In genomic region chr17:25522080-25522479, GRCm38 (mm10) we compare ENCODE assay signal across 26 mouse cellular contexts. TPM values are rescaled to one million over a fixed set of nuclear protein-coding genes. Genes with fewer than 3 reads are reported as not detected.
DNase-seq lines count a peak whose midpoint lies in the region; ATAC-seq lines count a peak whose summit lies in the region.
"Had no signal": no experiment of that assay in that cellular context is flagged by ENCODE, and none has a peak within 500 bp of the region (broad histone marks: within the 10 kb centered on the region; RNA-seq: fewer than 3 reads in every experiment).

No protein-coding gene starts in this region.

- peaks cover 2% of the 10 kb centered on the region; the same call in 1 of the 2 replicates for H3K4me1 ChIP-seq in embryonic facial prominence, embryonic 11.5 days (ENCODE audit: control insufficient read depth, insufficient read depth, low read length)
- H3K4me1 ChIP-seq in embryonic facial prominence, embryonic 10.5 days, result peaks cover 32% of the 10 kb centered on the region
- peaks cover 21% of the 10 kb centered on the region for H3K4me1 ChIP-seq in embryonic facial prominence, embryonic 12.5 days
- H3K4me1 ChIP-seq in embryonic facial prominence, embryonic 15.5 days, result peaks cover 37% of the 10 kb centered on the region
- H3K4me1 ChIP-seq in forebrain, embryonic 13.5 days, result peaks cover 19% of the 10 kb centered on the region
- H3K4me1 ChIP-seq: intestine, embryonic 15.5 days had no signal

- H3K27me3 ChIP-seq in embryonic facial prominence, embryonic 11.5 days (ENCODE audit: control insufficient read depth, insufficient read depth, low read length), result no peaks in the 10 kb centered on the region
- peaks cover 5% of the 10 kb centered on the region; the same call in 1 of the 2 replicates for H3K27me3 ChIP-seq in embryonic facial prominence, embryonic 10.5 days (replicated peaks; ENCODE audit: low read depth, poor library complexity, severe bottlenecking)
- no peaks in the 10 kb centered on the region for H3K27me3 ChIP-seq in embryonic facial prominence, embryonic 12.5 days
- H3K27me3 ChIP-seq in embryonic facial prominence, embryonic 15.5 days, result no peaks in the 10 kb centered on the region
- H3K27me3 ChIP-seq in forebrain, embryonic 13.5 days, result no peaks in the 10 kb centered on the region
- H3K27me3 ChIP-seq: intestine, embryonic 15.5 days had no signal

- H3K4me3 ChIP-seq in embryonic facial prominence, embryonic 11.5 days (ENCODE audit: low read depth, low read length), result no peak overlapping the region
- no peak overlapping the region for H3K4me3 ChIP-seq in embryonic facial prominence, embryonic 10.5 days
- no peak overlapping the region for H3K4me3 ChIP-seq in embryonic facial prominence, embryonic 12.5 days
- H3K4me3 ChIP-seq in embryonic facial prominence, embryonic 15.5 days (replicated peaks), result no peak overlapping the region
- no peak overlapping the region for H3K4me3 ChIP-seq in forebrain, embryonic 13.5 days
- H3K4me3 ChIP-seq: forebrain, embryonic 10.5 days; gastrocnemius, adult 2 months; heart, embryonic 12.5 days; heart, embryonic 15.5 days; hindbrain, embryonic 10.5 days; hindbrain, embryonic 13.5 days; intestine, embryonic 15.5 days had no signal

- ATAC-seq in embryonic facial prominence, embryonic 11.5 days (replicated peaks; ENCODE audit: insufficient number of reproducible peaks, low FRiP score, low TSS enrichment, low read depth), result no peak
- ATAC-seq in embryonic facial prominence, embryonic 12.5 days (ENCODE audit: insufficient number of reproducible peaks, insufficient read depth, low FRiP score, low TSS enrichment), result no peak
- no peak for ATAC-seq in embryonic facial prominence, embryonic 15.5 days (ENCODE audit: insufficient number of reproducible peaks, low FRiP score, low TSS enrichment, low read depth)
- ATAC-seq in forebrain, embryonic 13.5 days, result no peak
- ATAC-seq: activated CD4-positive, CD25-positive, alpha-beta regulatory T cell, adult 4 months; forebrain, embryonic 14.5 days; forebrain, postnatal 0 days; hindbrain, embryonic 16.5 days; intestine, embryonic 15.5 days had no signal

- no peaks in the 10 kb centered on the region for H3K36me3 ChIP-seq in embryonic facial prominence, embryonic 11.5 days (replicated peaks; ENCODE audit: control insufficient read depth, insufficient read depth, low read depth, low read length)
- no peaks in the 10 kb centered on the region for H3K36me3 ChIP-seq in embryonic facial prominence, embryonic 10.5 days (replicated peaks)
- no peaks in the 10 kb centered on the region for H3K36me3 ChIP-seq in embryonic facial prominence, embryonic 12.5 days
- no peaks in the 10 kb centered on the region for H3K36me3 ChIP-seq in embryonic facial prominence, embryonic 15.5 days
- H3K36me3 ChIP-seq in forebrain, embryonic 13.5 days (ENCODE audit: poor library complexity, severe bottlenecking), result no peaks in the 10 kb centered on the region
- H3K36me3 ChIP-seq: forebrain, embryonic 10.5 days; heart, embryonic 12.5 days; heart, embryonic 15.5 days; hindbrain, embryonic 10.5 days; hindbrain, embryonic 13.5 days; intestine, embryonic 15.5 days had no signal

- no peak overlapping the region for H3K9ac ChIP-seq in embryonic facial prominence, embryonic 11.5 days (replicated peaks; ENCODE audit: low read length)
- H3K9ac ChIP-seq in embryonic facial prominence, embryonic 12.5 days, result no peak overlapping the region
- H3K9ac ChIP-seq in embryonic facial prominence, embryonic 15.5 days, result no peak overlapping the region
- no peak overlapping the region for H3K9ac ChIP-seq in forebrain, embryonic 13.5 days
- H3K9ac ChIP-seq: forebrain, postnatal 0 days; heart, embryonic 12.5 days; heart, embryonic 15.5 days; hindbrain, embryonic 13.5 days; intestine, embryonic 15.5 days had no signal

- WGBS in embryonic facial prominence, embryonic 11.5 days, result 58% methylated on average over 12 of the region's 12 CpGs
- 74% methylated on average over 12 of the region's 12 CpGs for WGBS in embryonic facial prominence, embryonic 10.5 days
- 51% methylated on average over 12 of the region's 12 CpGs for WGBS in embryonic facial prominence, embryonic 12.5 days
- WGBS in embryonic facial prominence, embryonic 15.5 days, result 31% methylated on average over 12 of the region's 12 CpGs
- 89% methylated on average over 12 of the region's 12 CpGs for WGBS in forebrain, embryonic 13.5 days

- peak; percentile 60 for DNase-seq in embryonic facial prominence, embryonic 11.5 days (ENCODE audit: low spot score)
- DNase-seq in embryonic facial prominence, embryonic 10.5 days (ENCODE audit: low spot score), result no peak
- DNase-seq in adipocyte (ENCODE audit: low spot score), result no peak
- DNase-seq: adrenal gland, postnatal 10 days; cerebellum, adult 18-20 months; cerebellum, adult 9-10 months; cerebellum, postnatal 14 days; forebrain, postnatal 0 days; gastrocnemius, adult 2 months; gastrocnemius, postnatal 14 days; heart, adult 18-20 months; heart, postnatal 10 days; heart, postnatal 36 days had no signal

- H3K4me2 ChIP-seq in embryonic facial prominence, embryonic 11.5 days (ENCODE audit: low read depth, low read length), result no peak overlapping the region; the same call in 1 of the 2 replicates
- H3K4me2 ChIP-seq in embryonic facial prominence, embryonic 12.5 days (replicated peaks), result no peak overlapping the region
- H3K4me2 ChIP-seq in embryonic facial prominence, embryonic 15.5 days (replicated peaks), result no peak overlapping the region
- no peak overlapping the region for H3K4me2 ChIP-seq in forebrain, embryonic 13.5 days
- H3K4me2 ChIP-seq: heart, embryonic 12.5 days; heart, embryonic 15.5 days; hindbrain, embryonic 13.5 days; intestine, embryonic 15.5 days had no signal

- H3K27ac ChIP-seq in embryonic facial prominence, embryonic 11.5 days (replicated peaks; ENCODE audit: low read depth, low read length), result no peak overlapping the region
- H3K27ac ChIP-seq in embryonic facial prominence, embryonic 10.5 days (replicated peaks), result no peak overlapping the region
- H3K27ac ChIP-seq in embryonic facial prominence, embryonic 12.5 days, result 0 out of 2 replicates have a peak overlapping the region, but pooled peaks have one; percentile 19
- 0 out of 2 replicates have a peak overlapping the region, but pooled peaks have one; percentile 34 for H3K27ac ChIP-seq in embryonic facial prominence, embryonic 15.5 days (replicated peaks)
- H3K27ac ChIP-seq in forebrain, embryonic 13.5 days, result no peak overlapping the region
- H3K27ac ChIP-seq: gastrocnemius, adult 2 months; heart, embryonic 15.5 days; hindbrain, embryonic 10.5 days; hindbrain, embryonic 13.5 days; intestine, embryonic 15.5 days had no signal

- no peaks in the 10 kb centered on the region for H3K9me3 ChIP-seq in embryonic facial prominence, embryonic 11.5 days (replicated peaks; ENCODE audit: control insufficient read depth, low read length)
- no peaks in the 10 kb centered on the region for H3K9me3 ChIP-seq in embryonic facial prominence, embryonic 10.5 days
- H3K9me3 ChIP-seq in embryonic facial prominence, embryonic 12.5 days, result no peaks in the 10 kb centered on the region
- H3K9me3 ChIP-seq in embryonic facial prominence, embryonic 15.5 days (replicated peaks), result no peaks in the 10 kb centered on the region
- no peaks in the 10 kb centered on the region for H3K9me3 ChIP-seq in forebrain, embryonic 13.5 days (replicated peaks)
- H3K9me3 ChIP-seq: forebrain, embryonic 10.5 days; heart, embryonic 12.5 days; heart, embryonic 15.5 days; hindbrain, embryonic 10.5 days; hindbrain, embryonic 13.5 days; intestine, embryonic 15.5 days had no signal

RNA-seq across cellular contexts. Expression of gene Sstr5, which starts 25.0 kb away (rescaled TPM):
- 0.14 and 0.18 TPM in 2 replicates for polyA plus RNA-seq in embryonic facial prominence, embryonic 11.5 days (2014; fragmentation: Nextera tagmentation; extraction: Ambion mirVana)
- 0.13 and 0.21 TPM in 2 replicates for polyA plus RNA-seq in embryonic facial prominence, embryonic 10.5 days (2016; fragmentation: Nextera tagmentation; extraction: Ambion mirVana)
- 0.47 and 0.55 TPM in 2 replicates for polyA plus RNA-seq in embryonic facial prominence, embryonic 12.5 days (2016; fragmentation: Nextera tagmentation; extraction: Ambion mirVana)
- polyA plus RNA-seq in embryonic facial prominence, embryonic 15.5 days (2015; fragmentation: Nextera tagmentation; extraction: Ambion mirVana), result 0.17 and 0.27 TPM in 2 replicates
- polyA plus RNA-seq in forebrain, embryonic 13.5 days (2015; fragmentation: Nextera tagmentation; extraction: Ambion mirVana), result 0.10 and 0.11 TPM in 2 replicates
- polyA plus RNA-seq: activated CD4-positive, CD25-positive, alpha-beta regulatory T cell, adult 4 months; forebrain, embryonic 10.5 days; gonadal fat pad, adult 2 months had no signal

RNA-seq across cellular contexts. Expression of gene Sox8, which starts 48.4 kb away (rescaled TPM):
- polyA plus RNA-seq in embryonic facial prominence, embryonic 11.5 days (2014; fragmentation: Nextera tagmentation; extraction: Ambion mirVana), result 6.2 and 9.5 TPM in 2 replicates
- 12.5 and 13.1 TPM in 2 replicates for polyA plus RNA-seq in embryonic facial prominence, embryonic 10.5 days (2016; fragmentation: Nextera tagmentation; extraction: Ambion mirVana)
- 11.8 and 13.2 TPM in 2 replicates for polyA plus RNA-seq in embryonic facial prominence, embryonic 12.5 days (2016; fragmentation: Nextera tagmentation; extraction: Ambion mirVana)
- polyA plus RNA-seq in embryonic facial prominence, embryonic 15.5 days (2015; fragmentation: Nextera tagmentation; extraction: Ambion mirVana), result 13.1 and 13.7 TPM in 2 replicates
- polyA plus RNA-seq in forebrain, embryonic 13.5 days (2015; fragmentation: Nextera tagmentation; extraction: Ambion mirVana), result 15.3 and 17.5 TPM in 2 replicates

RNA-seq across cellular contexts. Expression of gene Lmf1, which starts 56.8 kb away (rescaled TPM):
- 24.9 and 25.7 TPM in 2 replicates for polyA plus RNA-seq in embryonic facial prominence, embryonic 11.5 days (2014; fragmentation: Nextera tagmentation; extraction: Ambion mirVana)
- polyA plus RNA-seq in embryonic facial prominence, embryonic 10.5 days (2016; fragmentation: Nextera tagmentation; extraction: Ambion mirVana), result 26.3 and 26.6 TPM in 2 replicates
- polyA plus RNA-seq in embryonic facial prominence, embryonic 12.5 days (2016; fragmentation: Nextera tagmentation; extraction: Ambion mirVana), result 29.4 and 31.4 TPM in 2 replicates
- polyA plus RNA-seq in embryonic facial prominence, embryonic 15.5 days (2015; fragmentation: Nextera tagmentation; extraction: Ambion mirVana), result 29.0 and 31.4 TPM in 2 replicates
- polyA plus RNA-seq in forebrain, embryonic 13.5 days (2015; fragmentation: Nextera tagmentation; extraction: Ambion mirVana), result 19.7 and 20.9 TPM in 2 replicates

Comparison
In these comparisons a context has a peak if more than half of its experiments do, and no peak if none do; other contexts are left out.
1. H3K27ac ChIP-seq: peak in embryonic facial prominence, embryonic 12.5 days (single experiment) and embryonic facial prominence, embryonic 15.5 days (single experiment); none in embryonic facial prominence, embryonic 11.5 days (single experiment), embryonic facial prominence, embryonic 10.5 days (single experiment) and forebrain, embryonic 13.5 days (single experiment).